Mouse (Mus musculus): Measurements from ENCODE around the gene Pde4d. TPM values are rescaled to one million over a fixed set of nuclear protein-coding genes. Genes with fewer than 3 reads are reported as not detected.
A peak's percentile ranks its signal among the peaks of the same experiment; 100 is the strongest.

The Pde4d gene
- polyA plus RNA-seq, 1 experiment from 2014 or later, result 14.9 TPM

DNA sequence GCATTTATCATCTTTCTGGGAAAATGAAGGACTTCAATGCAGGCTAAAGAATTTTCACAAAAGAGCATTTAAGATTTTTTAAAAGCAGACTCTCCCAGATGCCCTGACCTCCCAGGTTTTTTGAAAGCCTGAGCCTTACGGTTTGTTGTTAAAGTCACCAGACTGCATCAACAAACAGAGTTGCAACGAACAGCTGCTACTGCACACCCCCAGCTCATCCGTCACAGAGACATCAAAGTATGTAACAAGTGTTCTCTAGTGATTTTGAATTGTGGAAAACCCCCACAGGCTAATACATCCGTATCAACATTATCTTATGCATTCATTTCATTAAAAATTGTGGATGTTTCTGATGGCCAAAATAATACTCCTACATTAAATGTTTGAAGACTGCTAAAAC, 841.2 kb downstream of the Pde4d start:
- no peaks in the 10 kb centered on the region for H3K36me3 ChIP-seq (ENCODE audit: control insufficient read depth, insufficient read depth, low read length)
- peaks cover under 1% of the 10 kb centered on the region; the same call in 1 of the 2 replicates for H3K4me1 ChIP-seq (replicated peaks; ENCODE audit: control insufficient read depth, insufficient read depth, low read length)
- H3K27me3 ChIP-seq (ENCODE audit: control insufficient read depth, insufficient read depth, low read depth, low read length), result no peaks in the 10 kb centered on the region
- no peak overlapping the region for H3K27ac ChIP-seq (ENCODE audit: low read length)
- no peak overlapping the region for H3K4me3 ChIP-seq (ENCODE audit: low read length)
- H3K9me3 ChIP-seq (ENCODE audit: control insufficient read depth, low read length), result no peaks in the 10 kb centered on the region
- H3K4me2 ChIP-seq (ENCODE audit: low read depth, low read length), result no peak overlapping the region
- H3K9ac ChIP-seq (ENCODE audit: low read length), result no peak overlapping the region
- no peak for ATAC-seq (ENCODE audit: low read depth)
- 29% methylated on average over 4 of the region's 4 CpGs for WGBS

DNA sequence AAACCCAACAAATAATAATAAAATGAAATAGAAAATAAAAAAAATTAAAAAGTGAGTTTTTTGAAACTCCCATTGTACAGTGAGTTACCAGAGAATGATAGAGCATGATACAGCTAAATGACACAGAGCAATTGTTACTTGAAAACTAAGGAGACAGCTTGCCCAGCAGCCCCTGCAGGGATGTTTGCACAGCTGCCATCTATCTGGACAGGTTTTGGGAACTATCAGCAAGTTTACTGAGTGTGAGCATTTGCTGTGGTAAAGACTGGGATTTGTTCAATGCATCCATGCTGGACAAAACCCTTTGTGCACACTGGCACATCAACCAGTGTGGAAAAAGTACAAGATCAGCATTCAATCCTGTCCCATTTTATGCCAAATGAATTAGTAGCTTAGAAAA, 843.3 kb downstream of the Pde4d start:
- H3K4me3 ChIP-seq (ENCODE audit: low read length), result no peak overlapping the region
- H3K27ac ChIP-seq (ENCODE audit: low read length), result no peak overlapping the region
- H3K27me3 ChIP-seq (ENCODE audit: control insufficient read depth, insufficient read depth, low read depth, low read length), result no peaks in the 10 kb centered on the region
- no peaks in the 10 kb centered on the region for H3K9me3 ChIP-seq (ENCODE audit: control insufficient read depth, low read length)
- H3K9ac ChIP-seq (ENCODE audit: low read length), result no peak overlapping the region
- no peak for ATAC-seq (ENCODE audit: low read depth)
- no peak overlapping the region for H3K4me2 ChIP-seq (ENCODE audit: low read depth, low read length)
- peaks cover 8% of the 10 kb centered on the region; the same call in 1 of the 2 replicates for H3K4me1 ChIP-seq (replicated peaks; ENCODE audit: control insufficient read depth, insufficient read depth, low read length)
- no peaks in the 10 kb centered on the region for H3K36me3 ChIP-seq (ENCODE audit: control insufficient read depth, insufficient read depth, low read length)

DNA sequence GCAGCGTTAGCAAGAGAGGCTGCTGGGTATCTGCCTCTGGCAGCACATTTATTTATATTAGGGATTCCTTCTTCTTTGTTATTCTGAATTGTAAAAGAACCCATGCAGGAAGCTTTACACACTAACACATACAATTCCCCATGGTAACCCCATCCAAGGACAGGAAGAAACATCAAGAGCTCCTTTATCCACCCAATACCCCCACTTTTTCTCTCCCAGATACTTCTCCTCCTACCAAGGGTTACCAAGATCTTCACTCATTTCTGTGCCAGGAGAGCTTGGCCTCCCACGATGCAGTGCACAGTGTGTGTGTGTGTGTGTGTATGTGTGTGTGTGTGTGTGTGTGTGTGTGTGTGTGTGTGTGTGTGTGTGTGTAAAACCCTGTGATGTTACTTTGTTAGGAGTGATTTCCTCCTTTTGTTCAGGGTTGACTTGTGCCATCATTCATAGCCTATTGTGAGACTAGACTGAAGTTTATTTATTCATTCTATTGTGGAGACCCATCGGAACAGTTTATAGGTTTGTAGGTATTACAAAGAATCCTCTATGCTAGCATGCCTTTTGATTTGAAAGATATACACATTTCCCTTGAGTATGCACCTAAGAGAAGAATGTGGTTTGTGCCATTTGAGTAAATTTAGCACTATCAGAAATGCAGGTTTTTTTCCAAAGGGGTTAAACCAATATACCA, 846.7 kb downstream of the Pde4d start:
- 20% methylated on average over 3 of the region's 3 CpGs for WGBS
- no peaks in the 10 kb centered on the region for H3K9me3 ChIP-seq (ENCODE audit: control insufficient read depth, low read length)
- no peak overlapping the region for H3K4me2 ChIP-seq (ENCODE audit: low read depth, low read length)
- peak; percentile 56 for ATAC-seq (ENCODE audit: low read depth)
- no peaks in the 10 kb centered on the region for H3K36me3 ChIP-seq (ENCODE audit: control insufficient read depth, insufficient read depth, low read length)
- H3K9ac ChIP-seq (ENCODE audit: low read length), result no peak overlapping the region
- no peaks in the 10 kb centered on the region for H3K27me3 ChIP-seq (ENCODE audit: control insufficient read depth, insufficient read depth, low read depth, low read length)
- no peak overlapping the region for H3K4me3 ChIP-seq (ENCODE audit: low read length)
- peaks cover 8% of the 10 kb centered on the region; the same call in 1 of the 2 replicates for H3K4me1 ChIP-seq (replicated peaks; ENCODE audit: control insufficient read depth, insufficient read depth, low read length)
- peak overlapping the region; percentile 58; the same call in 1 of the 2 replicates for H3K27ac ChIP-seq (ENCODE audit: low read length)

DNA sequence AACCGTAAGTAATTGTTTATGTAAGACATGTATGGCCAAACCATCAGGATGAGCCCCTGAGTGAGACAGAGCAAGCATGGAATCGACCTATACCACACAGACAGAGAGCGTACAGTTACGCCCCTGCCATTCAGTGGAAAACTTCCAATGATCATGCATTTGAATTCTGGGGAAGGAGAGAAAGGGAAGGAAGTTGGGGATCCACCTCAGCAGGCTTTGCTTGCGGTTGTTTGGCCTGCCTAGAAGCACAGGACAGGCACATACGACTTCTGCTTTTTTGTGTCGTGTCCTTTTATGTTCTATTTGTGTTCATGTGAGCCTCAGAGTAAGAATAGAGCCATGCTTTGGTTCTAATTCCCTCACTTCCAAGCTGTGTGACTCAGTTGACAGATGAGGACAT, 849.1 kb downstream of the Pde4d start:
- Histone ChIP-seq H3K9ac (ENCODE audit: low read length) (no peak overlapping the region), H3K36me3 (ENCODE audit: control insufficient read depth, insufficient read depth, low read length) (no peaks in the 10 kb centered on the region), H3K4me1 (replicated peaks; ENCODE audit: control insufficient read depth, insufficient read depth, low read length) (peaks cover 8% of the 10 kb centered on the region; the same call in 1 of the 2 replicates), H3K4me3 (ENCODE audit: low read length) (no peak overlapping the region), H3K9me3 (ENCODE audit: control insufficient read depth, low read length) (no peaks in the 10 kb centered on the region), H3K4me2 (ENCODE audit: low read depth, low read length) (no peak overlapping the region), H3K27ac (ENCODE audit: low read length) (no peak overlapping the region), H3K27me3 (ENCODE audit: control insufficient read depth, insufficient read depth, low read depth, low read length) (no peaks in the 10 kb centered on the region)
- ATAC-seq (ENCODE audit: low read depth), result no peak
- WGBS, result 77% methylated on average over 7 of the region's 7 CpGs

DNA sequence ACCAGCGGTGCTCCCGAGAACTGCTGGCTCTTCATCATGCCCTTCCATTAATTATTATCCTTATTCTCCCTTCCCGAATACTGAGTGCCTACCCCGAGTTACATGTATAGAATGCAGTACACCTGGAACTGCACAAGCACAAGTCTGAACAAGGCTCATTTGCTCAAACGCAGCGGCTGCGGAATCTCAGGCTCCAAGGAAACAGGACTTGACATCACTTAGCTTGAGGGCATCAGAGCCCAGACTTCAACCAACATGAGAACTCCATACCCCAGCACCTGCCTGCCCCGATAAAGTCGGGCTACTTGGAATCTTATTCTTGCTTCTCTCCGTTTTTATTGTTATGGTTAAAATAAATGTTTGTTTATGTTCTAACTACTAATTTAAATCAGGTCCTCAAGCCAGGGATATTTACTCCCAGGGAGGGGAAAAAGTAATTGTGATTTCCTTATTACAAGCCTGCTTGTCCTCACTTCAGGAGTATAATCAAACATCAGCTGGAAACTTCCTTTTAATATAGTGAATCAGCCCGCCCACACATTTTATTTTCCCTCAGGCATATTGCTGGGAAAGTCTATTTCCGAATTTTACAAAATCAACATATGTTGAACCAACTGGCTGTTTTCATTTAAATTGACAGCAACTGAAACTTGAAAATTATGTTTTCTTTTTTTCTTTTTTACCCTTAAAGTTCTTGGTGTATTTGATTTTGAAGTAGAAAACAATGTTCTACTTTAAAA, 849.9 kb downstream of the Pde4d start:
- no peak overlapping the region for H3K27ac ChIP-seq (ENCODE audit: low read length)
- 76% methylated on average over 12 of the region's 12 CpGs for WGBS
- H3K4me3 ChIP-seq (ENCODE audit: low read length), result no peak overlapping the region
- no peaks in the 10 kb centered on the region for H3K27me3 ChIP-seq (ENCODE audit: control insufficient read depth, insufficient read depth, low read depth, low read length)
- no peaks in the 10 kb centered on the region for H3K9me3 ChIP-seq (ENCODE audit: control insufficient read depth, low read length)
- H3K9ac ChIP-seq (ENCODE audit: low read length), result no peak overlapping the region
- H3K4me1 ChIP-seq (replicated peaks; ENCODE audit: control insufficient read depth, insufficient read depth, low read length), result peaks cover 8% of the 10 kb centered on the region; the same call in 1 of the 2 replicates
- no peaks in the 10 kb centered on the region for H3K36me3 ChIP-seq (ENCODE audit: control insufficient read depth, insufficient read depth, low read length)
- no peak for ATAC-seq (ENCODE audit: low read depth)
- H3K4me2 ChIP-seq (ENCODE audit: low read depth, low read length), result no peak overlapping the region

DNA sequence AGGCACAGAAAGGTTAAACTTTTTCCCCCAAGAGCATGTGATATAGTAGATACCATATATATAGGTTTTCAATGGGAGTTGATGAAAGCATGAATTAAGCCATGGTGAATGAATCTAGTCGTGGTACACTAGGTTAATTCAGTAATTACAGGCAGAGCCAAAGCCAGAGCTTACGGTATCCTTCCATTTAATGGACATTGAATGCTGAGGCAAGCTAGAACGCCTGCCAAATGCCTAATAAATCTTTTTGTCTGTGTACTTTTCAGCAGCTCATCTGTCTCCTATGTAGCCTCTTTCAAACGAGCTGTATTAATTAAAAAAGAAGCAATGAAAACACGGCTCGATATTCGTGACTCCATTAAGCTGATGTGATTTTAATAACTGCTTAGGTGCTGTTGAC, 862.8 kb downstream of the Pde4d start:
- Histone ChIP-seq H3K36me3 (ENCODE audit: control insufficient read depth, insufficient read depth, low read length) (no peaks in the 10 kb centered on the region), H3K4me2 (ENCODE audit: low read depth, low read length) (no peak overlapping the region), H3K9ac (ENCODE audit: low read length) (no peak overlapping the region), H3K4me3 (ENCODE audit: low read length) (no peak overlapping the region), H3K27ac (ENCODE audit: low read length) (no peak overlapping the region), H3K9me3 (ENCODE audit: control insufficient read depth, low read length) (no peaks in the 10 kb centered on the region), H3K27me3 (ENCODE audit: control insufficient read depth, insufficient read depth, low read depth, low read length) (no peaks in the 10 kb centered on the region), H3K4me1 (replicated peaks; ENCODE audit: control insufficient read depth, insufficient read depth, low read length) (peaks cover 3% of the 10 kb centered on the region; the same call in 1 of the 2 replicates)
- no peak for ATAC-seq (ENCODE audit: low read depth)
- 43% methylated on average over 7 of the region's 7 CpGs for WGBS

DNA sequence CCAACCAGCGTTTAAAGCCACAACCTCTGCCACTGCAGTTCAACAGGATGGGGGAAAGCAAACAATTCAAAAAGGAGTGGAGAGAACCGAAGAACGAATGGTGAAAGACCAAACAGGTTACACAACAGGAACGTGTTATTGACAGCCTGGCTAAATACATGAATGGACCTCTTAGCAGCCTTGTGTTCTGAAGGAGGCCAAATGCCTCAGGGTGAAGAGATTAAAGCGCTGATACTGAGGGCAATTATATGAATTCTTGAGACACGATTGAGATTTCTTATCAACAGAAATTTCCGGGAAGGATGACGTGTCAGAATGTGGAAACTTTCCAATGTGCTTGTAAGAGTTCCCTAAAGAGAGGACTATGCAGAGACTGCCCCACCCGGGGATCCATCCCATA, 865.9 kb downstream of the Pde4d start:
- ATAC-seq (ENCODE audit: low read depth), result peak; percentile 88
- Histone ChIP-seq H3K27me3 (ENCODE audit: control insufficient read depth, insufficient read depth, low read depth, low read length) (no peaks in the 10 kb centered on the region), H3K9ac (ENCODE audit: low read length) (no peak overlapping the region), H3K27ac (ENCODE audit: low read length) (peak overlapping the region; percentile 67), H3K9me3 (ENCODE audit: control insufficient read depth, low read length) (no peaks in the 10 kb centered on the region), H3K4me3 (ENCODE audit: low read length) (no peak overlapping the region), H3K36me3 (ENCODE audit: control insufficient read depth, insufficient read depth, low read length) (no peaks in the 10 kb centered on the region), H3K4me1 (replicated peaks; ENCODE audit: control insufficient read depth, insufficient read depth, low read length) (peaks cover 13% of the 10 kb centered on the region), H3K4me2 (ENCODE audit: low read depth, low read length) (no peak overlapping the region)
- WGBS, result 22% methylated on average over 9 of the region's 9 CpGs

DNA sequence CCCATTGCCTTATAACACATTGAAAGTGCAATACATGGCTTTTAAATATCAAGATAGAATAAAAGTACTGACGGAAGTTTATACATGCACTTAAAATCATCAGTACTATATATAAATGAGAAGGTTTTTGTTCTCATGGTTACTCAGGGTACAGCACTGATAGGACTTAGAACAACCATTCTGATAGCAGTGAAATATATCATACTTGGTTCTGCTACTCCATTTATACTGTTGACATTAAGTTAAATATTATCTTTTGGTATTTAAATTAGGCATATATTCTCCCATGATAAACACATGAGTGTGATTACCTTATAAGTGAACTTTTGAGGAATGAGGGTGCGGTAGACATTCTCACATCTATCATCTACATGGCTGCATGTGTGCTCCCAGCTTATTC, 867.9 kb downstream of the Pde4d start:
- peaks cover 13% of the 10 kb centered on the region for H3K4me1 ChIP-seq (replicated peaks; ENCODE audit: control insufficient read depth, insufficient read depth, low read length)
- no peak overlapping the region for H3K4me3 ChIP-seq (ENCODE audit: low read length)
- 89% methylated on average over 2 of the region's 2 CpGs for WGBS
- H3K9ac ChIP-seq (ENCODE audit: low read length), result no peak overlapping the region
- H3K36me3 ChIP-seq (ENCODE audit: control insufficient read depth, insufficient read depth, low read length), result no peaks in the 10 kb centered on the region
- no peak overlapping the region for H3K4me2 ChIP-seq (ENCODE audit: low read depth, low read length)
- H3K9me3 ChIP-seq (ENCODE audit: control insufficient read depth, low read length), result no peaks in the 10 kb centered on the region
- no peak overlapping the region for H3K27ac ChIP-seq (ENCODE audit: low read length)
- H3K27me3 ChIP-seq (ENCODE audit: control insufficient read depth, insufficient read depth, low read depth, low read length), result no peaks in the 10 kb centered on the region
- no peak for ATAC-seq (ENCODE audit: low read depth)

DNA sequence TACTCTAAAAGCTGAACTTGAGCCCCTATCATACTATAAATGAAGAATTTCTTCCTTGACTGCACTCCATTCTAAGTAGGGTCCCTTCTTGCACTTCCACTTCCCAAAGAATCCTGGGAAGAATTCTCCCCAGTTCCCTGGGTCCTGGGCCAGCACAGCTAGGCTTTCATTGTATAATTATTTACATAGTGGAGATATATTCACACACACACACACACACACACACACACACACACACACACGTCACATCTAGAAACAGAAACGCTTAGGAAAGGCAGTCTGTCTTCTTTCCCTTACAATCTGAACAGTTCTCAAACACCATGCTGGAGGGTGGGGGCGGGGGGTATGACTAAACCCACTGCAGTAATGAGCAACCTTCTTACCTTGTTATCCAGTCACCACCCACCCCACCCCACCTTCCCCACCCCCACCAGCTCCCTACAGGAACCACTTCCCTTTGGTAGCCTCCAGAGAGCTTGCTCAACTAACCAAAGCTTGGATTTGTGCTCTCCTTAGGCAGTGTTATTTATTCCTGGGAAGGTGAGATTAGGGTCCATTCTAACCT, 868.8 kb downstream of the Pde4d start:
- 25% methylated on average over 3 of the region's 3 CpGs for WGBS
- H3K4me2 ChIP-seq (ENCODE audit: low read depth, low read length), result no peak overlapping the region
- no peak overlapping the region for H3K9ac ChIP-seq (ENCODE audit: low read length)
- no peaks in the 10 kb centered on the region for H3K36me3 ChIP-seq (ENCODE audit: control insufficient read depth, insufficient read depth, low read length)
- peaks cover 13% of the 10 kb centered on the region for H3K4me1 ChIP-seq (replicated peaks; ENCODE audit: control insufficient read depth, insufficient read depth, low read length)
- H3K27ac ChIP-seq (ENCODE audit: low read length), result peak overlapping the region; percentile 49
- H3K4me3 ChIP-seq (ENCODE audit: low read length), result no peak overlapping the region
- no peaks in the 10 kb centered on the region for H3K27me3 ChIP-seq (ENCODE audit: control insufficient read depth, insufficient read depth, low read depth, low read length)
- no peaks in the 10 kb centered on the region for H3K9me3 ChIP-seq (ENCODE audit: control insufficient read depth, low read length)
- peak; percentile 37; the same call in 1 of the 2 replicates for ATAC-seq (ENCODE audit: low read depth)
